In genomic region chr3:144496762-144497161, GRCm38 (mm10) we compare ENCODE assay signal across 24 mouse cellular contexts.
DNase-seq lines count a peak whose midpoint lies in the region; ATAC-seq and TF ChIP-seq lines count a peak whose summit lies in the region.
"Had no signal": no experiment of that assay in that cellular context is flagged by ENCODE, and none has a peak within 500 bp of the region (broad histone marks: within the 10 kb centered on the region; RNA-seq: fewer than 3 reads in every experiment).

No protein-coding gene starts in this region.

- no peaks in the 10 kb centered on the region for H3K36me3 ChIP-seq in heart, embryonic 13.5 days
- H3K36me3 ChIP-seq in heart, adult 2 months (ENCODE audit: control insufficient read depth, insufficient read depth, low read length) = no peaks in the 10 kb centered on the region
- no peaks in the 10 kb centered on the region for H3K36me3 ChIP-seq in neural tube, embryonic 15.5 days
- H3K36me3 ChIP-seq: embryonic facial prominence, embryonic 13.5 days; hindbrain, embryonic 10.5 days; kidney, embryonic 15.5 days; liver, embryonic 15.5 days; midbrain, embryonic 15.5 days; neural tube, embryonic 12.5 days had no signal

- WGBS in heart, embryonic 13.5 days = 72% methylated on average over 5 of the region's 5 CpGs
- WGBS in heart, adult 2 months = 59% methylated on average over 5 of the region's 5 CpGs
- 69% methylated on average over 5 of the region's 5 CpGs for WGBS in neural tube, embryonic 15.5 days

- H3K4me3 ChIP-seq in heart, embryonic 13.5 days = no peak overlapping the region
- no peak overlapping the region for H3K4me3 ChIP-seq in heart, adult 2 months
- no peak overlapping the region for H3K4me3 ChIP-seq in neural tube, embryonic 15.5 days (replicated peaks)
- H3K4me3 ChIP-seq: embryonic facial prominence, embryonic 13.5 days; hindbrain, embryonic 10.5 days; kidney, embryonic 15.5 days; liver, embryonic 15.5 days; megakaryocyte, embryonic 14.5 days; midbrain, embryonic 15.5 days; neural tube, embryonic 12.5 days had no signal

- H3K79me2 ChIP-seq in heart, adult 2 months (replicated peaks; ENCODE audit: control insufficient read depth, insufficient read depth, low read length) = no peaks in the 10 kb centered on the region

- 0 out of 2 replicates have a peak overlapping the region, but pooled peaks have one; percentile 19 for H3K9ac ChIP-seq in heart, embryonic 13.5 days
- H3K9ac ChIP-seq in heart, adult 2 months (ENCODE audit: low read depth, low read length) = no peak overlapping the region
- no peak overlapping the region for H3K9ac ChIP-seq in neural tube, embryonic 15.5 days (replicated peaks)
- H3K9ac ChIP-seq: embryonic facial prominence, embryonic 13.5 days; kidney, embryonic 15.5 days; liver, embryonic 15.5 days; midbrain, embryonic 15.5 days; neural tube, embryonic 12.5 days had no signal

- no peak for TF ChIP-seq POLR2A in heart, adult 2 months (IDR thresholded peaks at IDR 0.05; ENCODE audit: insufficient read depth, low read depth, low read length)

- no peaks in the 10 kb centered on the region for H3K27me3 ChIP-seq in heart, embryonic 13.5 days (replicated peaks)
- no peaks in the 10 kb centered on the region for H3K27me3 ChIP-seq in heart, adult 2 months (ENCODE audit: control insufficient read depth, insufficient read depth, low read length)
- H3K27me3 ChIP-seq in neural tube, embryonic 15.5 days (replicated peaks) = no peaks in the 10 kb centered on the region
- H3K27me3 ChIP-seq: embryonic facial prominence, embryonic 13.5 days; kidney, embryonic 15.5 days; liver, embryonic 15.5 days; megakaryocyte, embryonic 14.5 days; midbrain, embryonic 15.5 days; neural tube, embryonic 12.5 days had no signal

- intact Hi-C loops in heart, adult 2 months (cut with DNase I) = no loop called here

- no peak for DNase-seq in heart, adult 2 months
- DNase-seq in neural tube, embryonic 10.5 days (ENCODE audit: extremely low spot score, low spot score) = peak; percentile 3
- peak; percentile 26 for DNase-seq in lung, postnatal 25 days (ENCODE audit: low spot score)
- no peak for DNase-seq in gastrocnemius, adult 18-20 months (ENCODE audit: low spot score)
- no peak for DNase-seq in thymus, postnatal 0 days (ENCODE audit: low spot score)
- DNase-seq: adrenal gland, postnatal 14 days; cerebellum, adult 11 months; cerebellum, postnatal 10 days; gastrocnemius, postnatal 14 days; kidney, postnatal 4 days; right cerebral cortex, adult 18-20 months; thymus, postnatal 4 days had no signal

- H3K9me3 ChIP-seq in heart, embryonic 13.5 days = no peaks in the 10 kb centered on the region
- H3K9me3 ChIP-seq in neural tube, embryonic 15.5 days (replicated peaks) = no peaks in the 10 kb centered on the region
- H3K9me3 ChIP-seq: embryonic facial prominence, embryonic 13.5 days; hindbrain, embryonic 10.5 days; kidney, embryonic 15.5 days; liver, embryonic 15.5 days; megakaryocyte, embryonic 14.5 days; midbrain, embryonic 15.5 days; neural tube, embryonic 12.5 days had no signal

- no peak overlapping the region for H3K27ac ChIP-seq in heart, embryonic 13.5 days (replicated peaks)
- H3K27ac ChIP-seq in heart, adult 2 months = no peak overlapping the region
- no peak overlapping the region for H3K27ac ChIP-seq in neural tube, embryonic 15.5 days (replicated peaks)
- H3K27ac ChIP-seq: embryonic facial prominence, embryonic 13.5 days; hindbrain, embryonic 10.5 days; hindbrain, postnatal 0 days; kidney, embryonic 15.5 days; liver, embryonic 15.5 days; midbrain, embryonic 15.5 days; neural tube, embryonic 12.5 days had no signal

- TF ChIP-seq EP300 in heart, adult 2 months (IDR thresholded peaks at IDR 0.05; ENCODE audit: insufficient read depth, low read depth, low read length) = no peak

- peaks cover 27% of the 10 kb centered on the region for H3K4me1 ChIP-seq in heart, embryonic 13.5 days
- H3K4me1 ChIP-seq in heart, adult 2 months (ENCODE audit: control insufficient read depth, insufficient read depth, low read length) = no peaks in the 10 kb centered on the region
- H3K4me1 ChIP-seq in neural tube, embryonic 15.5 days = peaks cover 16% of the 10 kb centered on the region
- H3K4me1 ChIP-seq: embryonic facial prominence, embryonic 13.5 days; liver, embryonic 15.5 days; neural tube, embryonic 12.5 days had no signal

- ATAC-seq in heart, embryonic 13.5 days (ENCODE audit: extremely low read depth, insufficient number of reproducible peaks, low FRiP score, low TSS enrichment) = no peak
- no peak for ATAC-seq in neural tube, embryonic 15.5 days (ENCODE audit: low FRiP score)
- ATAC-seq: activated CD4-positive, CD25-positive, alpha-beta regulatory T cell, adult 4 months; hindbrain, postnatal 0 days; intestine, postnatal 0 days; midbrain, embryonic 15.5 days had no signal

- H3K4me2 ChIP-seq in heart, embryonic 13.5 days = no peak overlapping the region
- no peak overlapping the region for H3K4me2 ChIP-seq in neural tube, embryonic 15.5 days
- H3K4me2 ChIP-seq: embryonic facial prominence, embryonic 13.5 days; kidney, embryonic 15.5 days; liver, embryonic 15.5 days; midbrain, embryonic 15.5 days; neural tube, embryonic 12.5 days had no signal

- TF ChIP-seq CTCF in heart, adult 2 months (IDR thresholded peaks at IDR 0.05) = no peak

Comparison
In these comparisons a context has a peak if more than half of its experiments do, and no peak if none do; other contexts are left out.
1. DNase-seq: peak in neural tube, embryonic 10.5 days (single experiment) and lung, postnatal 25 days (single experiment); none in heart, adult 2 months (0 of 2), gastrocnemius, adult 18-20 months (single experiment) and thymus, postnatal 0 days (single experiment).